Mouse (Mus musculus) CD4-positive, CD25-positive, alpha-beta regulatory T cell (primary cell): ENCODE measurements around the gene Olfr1076. TPM values are rescaled to one million over a fixed set of nuclear protein-coding genes. Genes with fewer than 3 reads are reported as not detected.

ENCODE experiments used
- polyA plus RNA-seq: library from polyadenylated mRNA; unstranded; fragments of 100-300 nt; shearing (Covaris generic); gene quantifications from one replicate; pipeline ENCODE4 v1.2.1, GENCODE M21; 2017

The Olfr1076 gene
- not detected for polyA plus RNA-seq

GRCm38 (mm10) chr2:86508161-86508560 is at the start of gene Olfr1076:
Gene Olfr1076 (plus strand): TSS chr2:86508461.

GRCm38 (mm10) chr2:86487286-86487685 is 21.0 kb upstream of the Olfr1076 start, which contains the start of gene Olfr228:
Gene Olfr228 (minus strand): TSS chr2:86487386.

GRCm38 (mm10) chr2:86542380-86542779 is 34.1 kb downstream of the Olfr1076 start, which contains the start of gene Olfr1079:
Gene Olfr1079 (minus strand): TSS chr2:86542480.

GRCm38 (mm10) chr2:86558135-86558534 is 49.9 kb downstream of the Olfr1076 start, which contains the start of gene Olfr1080:
Gene Olfr1080 (minus strand): TSS chr2:86558235.

Other genes starting within 250 kb of the Olfr1076 start
- not detected for gene Olfr1051, start 229.4 kb upstream of the Olfr1076 start, polyA plus RNA-seq
- not detected for gene Olfr1052, start 216.0 kb upstream of the Olfr1076 start, polyA plus RNA-seq
- gene Olfr1053, start 193.2 kb upstream of the Olfr1076 start, polyA plus RNA-seq, result not detected
- not detected for gene Olfr1054, start 173.0 kb upstream of the Olfr1076 start, polyA plus RNA-seq
- gene Olfr1055, start 158.2 kb upstream of the Olfr1076 start, polyA plus RNA-seq, result not detected
- not detected for gene Olfr1056, start 146.0 kb upstream of the Olfr1076 start, polyA plus RNA-seq
- not detected for gene Olfr1057, start 130.1 kb upstream of the Olfr1076 start, polyA plus RNA-seq
- gene Olfr1058, start 119.9 kb upstream of the Olfr1076 start, polyA plus RNA-seq, result not detected
- gene Olfr1061, start 94.4 kb upstream of the Olfr1076 start, polyA plus RNA-seq, result not detected
- not detected for gene Olfr1062, start 81.7 kb upstream of the Olfr1076 start, polyA plus RNA-seq
- gene Olfr1065, start 57.9 kb upstream of the Olfr1076 start, polyA plus RNA-seq, result not detected
- not detected for gene Olfr1066, start 52.2 kb upstream of the Olfr1076 start, polyA plus RNA-seq
- 0.10 TPM for gene Olfr228, start 21.1 kb upstream of the Olfr1076 start, polyA plus RNA-seq
- not detected for gene Olfr1079, start 34.0 kb downstream of the Olfr1076 start, polyA plus RNA-seq
- not detected for gene Olfr1080, start 49.8 kb downstream of the Olfr1076 start, polyA plus RNA-seq
- not detected for gene Olfr1082, start 90.5 kb downstream of the Olfr1076 start, polyA plus RNA-seq
- gene Olfr1084, start 131.3 kb downstream of the Olfr1076 start, polyA plus RNA-seq, result not detected
- not detected for gene Olfr1085, start 153.6 kb downstream of the Olfr1076 start, polyA plus RNA-seq
- 0.19 TPM for gene Olfr1086, start 171.6 kb downstream of the Olfr1076 start, polyA plus RNA-seq
- gene Olfr1087, start 189.9 kb downstream of the Olfr1076 start, polyA plus RNA-seq, result not detected
- gene Olfr1089, start 225.2 kb downstream of the Olfr1076 start, polyA plus RNA-seq, result not detected